Mouse (Mus musculus) R1 (cell line): ENCODE data around the gene Arhgef28.

Experiments
- DNase-seq: peaks from one replicate; pipeline ENCODE4 v3.0.0-alpha.2; 2018; ENCODE audit warnings: low read depth, low spot score

Gene Arhgef28

DNA sequence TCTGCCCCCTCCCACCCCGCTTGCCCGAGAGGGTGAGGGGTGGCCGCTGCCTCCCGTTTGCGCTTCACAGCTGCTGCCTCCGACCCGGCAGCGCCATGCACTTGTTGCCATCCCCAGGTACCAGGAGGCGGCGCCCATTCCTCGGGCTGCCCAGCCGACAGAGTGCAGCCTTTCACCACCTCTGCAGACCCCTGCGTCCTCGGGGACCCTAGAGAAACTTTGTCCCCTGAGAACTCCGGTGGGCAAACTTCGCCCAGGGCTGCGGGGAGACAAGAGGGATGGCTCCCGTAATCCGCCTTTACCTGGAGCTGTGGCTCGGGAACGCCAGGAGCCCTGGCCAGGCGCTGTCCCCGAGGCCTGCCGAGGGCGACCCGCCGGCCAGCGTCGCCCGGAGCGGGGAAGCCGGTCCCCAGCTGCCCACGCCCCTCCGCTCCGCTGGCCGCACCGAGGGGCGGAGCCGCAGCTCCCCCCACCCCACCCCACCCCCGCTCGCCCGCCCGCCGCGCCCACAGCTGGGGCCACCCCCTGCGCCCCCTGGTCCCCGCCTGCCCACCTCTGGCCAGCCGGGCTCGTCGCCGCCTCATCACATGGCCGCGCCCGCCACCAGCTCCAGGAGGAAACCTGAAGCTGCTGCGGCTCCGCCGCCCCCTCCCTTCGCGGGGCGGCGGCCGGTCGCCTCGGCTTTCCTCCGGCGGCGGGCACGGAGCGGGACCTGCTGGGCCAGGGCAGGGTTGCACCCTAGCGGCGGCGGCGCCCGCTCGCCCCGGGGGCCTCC, at the start of gene Arhgef28:
Arhgef28 (minus strand) TSS at position 669 of the 775 bp plus-strand sequence.
- peak; percentile 25 for DNase-seq

DNA sequence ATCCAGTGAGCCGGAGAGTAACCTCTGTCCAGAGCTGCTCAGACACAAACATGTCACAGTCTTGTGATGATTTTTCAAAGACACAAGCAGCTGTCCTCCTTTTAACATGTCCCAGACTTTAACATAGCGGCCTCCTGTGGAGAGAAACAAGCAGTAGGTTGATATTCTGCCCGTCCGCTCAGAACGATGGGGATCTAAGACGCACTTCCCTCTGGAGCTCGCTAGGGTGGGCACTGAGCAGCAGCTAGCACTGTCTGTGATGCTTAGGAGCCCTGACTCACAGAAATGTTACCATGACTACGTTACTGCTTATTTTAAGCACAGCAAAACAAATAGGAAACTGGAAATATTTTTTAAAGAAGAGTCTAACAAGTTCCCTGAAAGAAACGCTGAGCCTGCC, 48.7 kb upstream of the Arhgef28 start:
- DNase-seq, result peak; percentile 79

DNA sequence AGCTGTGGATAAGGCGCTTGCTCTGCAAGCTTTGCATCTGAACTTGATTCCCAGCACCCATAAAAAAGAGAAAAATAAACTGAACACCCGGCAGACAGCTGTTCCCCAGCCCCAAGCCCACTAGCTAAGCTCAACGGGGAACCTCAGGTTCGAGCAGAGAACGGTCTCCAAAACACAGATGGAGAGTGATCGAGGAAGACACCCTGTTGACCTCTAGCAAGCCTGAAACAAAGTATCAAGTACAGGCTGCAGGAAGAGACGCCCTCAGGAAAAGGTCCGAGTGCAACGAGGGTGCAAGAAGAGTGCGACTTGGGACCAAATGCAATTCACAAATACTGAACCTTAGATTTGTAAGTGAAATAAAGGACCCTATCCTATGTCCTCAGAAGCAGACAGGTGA, 43.4 kb upstream of the Arhgef28 start:
- no peak for DNase-seq

DNA sequence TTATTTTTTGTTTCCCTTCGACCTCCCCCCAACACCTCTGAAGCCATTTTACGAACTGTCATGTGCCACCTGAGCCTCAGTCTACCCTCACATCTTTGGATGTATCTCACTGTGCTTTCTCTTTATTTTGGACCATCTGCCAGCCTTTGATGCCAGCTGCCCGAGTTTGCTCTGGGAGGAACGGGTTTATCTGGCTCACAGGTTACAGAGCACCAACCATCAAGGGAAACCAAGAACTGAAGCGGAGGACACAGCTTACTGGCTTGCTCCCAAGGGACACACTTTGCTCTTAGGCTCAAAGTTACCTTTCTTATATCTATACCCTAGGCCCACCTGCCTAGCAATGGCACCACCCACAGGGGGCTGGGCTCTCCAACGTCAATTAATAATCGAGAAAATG, 39.1 kb upstream of the Arhgef28 start:
- no peak for DNase-seq

DNA sequence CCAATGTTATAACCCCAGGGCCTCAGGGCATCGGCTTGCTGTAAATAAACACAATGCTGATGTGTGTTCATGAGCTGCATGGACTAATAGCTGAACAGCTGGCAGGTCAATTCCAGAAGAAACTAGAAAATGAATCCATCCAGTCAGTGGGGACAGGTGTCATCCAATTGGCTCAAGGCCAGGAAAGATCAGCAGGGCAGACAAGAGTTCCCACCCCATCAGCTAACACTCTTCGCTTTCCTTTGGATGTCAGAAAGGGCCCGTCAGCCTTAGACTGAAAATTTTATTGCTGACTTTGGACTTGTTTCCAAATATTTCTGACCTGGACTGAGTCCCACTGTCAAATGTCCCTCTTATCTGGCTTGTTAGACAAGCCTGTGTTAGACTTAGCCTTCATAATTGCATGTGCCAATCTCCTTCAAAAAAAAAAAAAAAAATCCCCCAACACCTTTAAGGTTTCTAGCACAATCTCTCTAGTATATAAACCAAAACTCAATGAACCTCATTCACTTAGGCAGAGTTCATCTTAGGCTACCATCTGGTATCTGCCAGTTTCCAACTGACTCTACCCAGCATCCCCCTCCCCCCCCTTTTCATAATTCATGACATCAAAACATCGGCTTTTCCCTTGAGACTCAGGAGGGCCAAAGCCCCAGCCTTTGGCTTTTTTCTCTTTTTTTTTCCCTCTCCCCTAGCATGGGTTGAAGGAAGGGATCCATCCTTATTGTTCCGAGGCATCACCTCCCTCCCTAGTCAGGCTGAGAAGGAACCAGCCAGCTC, 38.5 kb upstream of the Arhgef28 start:
- no peak for DNase-seq

DNA sequence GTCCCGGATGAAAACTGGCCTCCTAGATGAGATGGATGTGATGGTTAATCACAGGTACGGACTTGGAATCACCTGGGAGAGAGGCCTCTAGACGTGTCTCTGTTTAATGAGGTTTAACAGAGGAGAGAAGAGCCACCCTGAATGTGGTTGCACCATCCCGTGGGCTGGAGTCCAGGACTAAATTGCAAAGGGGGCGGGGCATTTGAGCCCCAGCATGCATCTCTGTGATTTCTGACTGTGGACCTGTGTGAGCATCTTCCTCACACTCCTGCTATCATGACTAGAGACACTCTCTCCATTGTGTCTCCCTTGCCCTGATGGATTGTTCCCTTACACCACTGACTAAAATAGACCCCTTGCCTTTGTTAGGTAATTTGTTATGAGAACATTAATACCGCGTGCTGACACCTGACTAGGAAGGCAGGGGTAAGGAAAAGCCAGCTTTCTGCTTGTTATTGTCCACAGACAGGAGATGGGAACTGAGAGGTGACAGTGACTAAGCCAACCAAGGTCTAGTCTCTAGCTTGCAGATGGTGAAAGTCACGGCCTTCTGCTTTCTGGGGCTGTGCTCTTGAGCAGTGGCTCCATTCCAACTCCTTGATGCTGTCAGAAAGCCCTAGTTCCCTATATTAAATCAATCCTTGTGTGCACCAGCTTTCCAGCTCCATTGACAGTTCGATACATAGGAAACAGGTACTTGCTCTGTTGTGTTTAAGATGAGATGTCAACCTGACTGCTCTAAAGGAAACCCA, 35.5 kb upstream of the Arhgef28 start:
- no peak for DNase-seq

DNA sequence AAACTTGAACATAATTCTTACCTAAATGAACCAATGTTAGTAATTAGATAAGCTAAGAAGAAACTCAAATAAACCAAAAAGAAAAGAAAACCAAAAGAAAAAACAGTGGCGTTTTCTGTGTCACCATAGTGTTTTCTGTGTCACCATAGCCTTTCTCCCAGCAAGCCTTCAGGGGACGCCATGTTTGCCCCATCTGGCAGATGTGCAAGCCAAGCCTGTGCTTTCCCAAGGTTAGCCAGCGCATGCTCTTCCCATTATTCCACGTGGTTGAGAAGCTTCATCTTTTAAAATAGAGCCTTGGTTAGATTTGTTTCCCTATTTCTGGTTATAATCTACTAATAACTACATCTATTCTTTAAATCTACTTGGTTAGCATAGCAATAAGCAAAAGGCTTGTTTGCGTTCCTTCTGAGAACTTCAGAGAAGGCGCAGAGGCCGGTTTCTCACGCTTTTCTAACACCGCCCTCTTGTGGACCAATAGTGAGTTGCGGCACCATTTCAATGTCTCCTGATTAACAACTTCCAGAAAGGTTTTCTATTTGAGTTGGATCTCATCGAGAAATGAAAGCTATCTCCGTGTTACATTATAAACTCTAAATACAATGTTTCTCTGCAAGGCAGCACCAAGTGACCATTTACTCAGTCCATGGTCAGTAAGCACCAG, 33.9 kb upstream of the Arhgef28 start:
- peak; percentile 75 for DNase-seq

DNA sequence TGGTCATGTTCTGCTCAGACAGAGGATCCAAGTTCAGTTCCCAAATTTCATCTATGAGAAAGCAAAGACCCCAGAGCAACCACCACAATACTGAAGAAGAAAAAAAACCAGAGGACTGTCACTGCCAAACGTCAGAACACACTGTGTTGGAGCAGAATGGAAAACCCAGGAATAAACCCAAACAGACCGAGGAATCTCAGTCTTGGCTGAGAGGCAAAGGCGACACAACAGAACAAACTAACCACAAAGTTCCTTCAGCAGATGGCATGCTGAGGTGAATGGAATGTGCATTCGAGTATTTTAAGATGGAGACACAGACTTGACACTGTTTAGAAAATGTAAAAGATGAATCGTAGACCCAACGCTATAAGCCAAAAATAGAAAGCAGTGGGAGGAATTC, 29.2 kb upstream of the Arhgef28 start:
- DNase-seq, result no peak

DNA sequence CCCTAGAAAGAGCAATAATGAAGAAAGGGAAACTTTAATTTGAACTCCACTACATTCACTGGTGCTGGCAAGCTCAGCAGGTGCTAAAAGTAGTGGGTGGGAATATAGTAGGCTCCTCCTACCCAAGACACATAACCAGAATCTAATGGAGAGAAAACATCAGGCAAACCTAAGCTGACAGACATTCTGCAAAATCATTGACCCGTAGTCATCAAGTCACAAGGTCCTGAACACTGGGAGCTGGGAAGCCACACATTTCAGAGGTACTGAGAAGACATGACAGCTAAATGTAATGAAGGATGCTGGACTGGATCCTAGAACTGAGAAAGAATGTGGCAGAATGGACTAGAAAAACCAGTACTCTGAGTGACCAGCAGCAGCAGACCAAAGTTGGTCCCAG, 24.3 kb upstream of the Arhgef28 start:
- no peak for DNase-seq

DNA sequence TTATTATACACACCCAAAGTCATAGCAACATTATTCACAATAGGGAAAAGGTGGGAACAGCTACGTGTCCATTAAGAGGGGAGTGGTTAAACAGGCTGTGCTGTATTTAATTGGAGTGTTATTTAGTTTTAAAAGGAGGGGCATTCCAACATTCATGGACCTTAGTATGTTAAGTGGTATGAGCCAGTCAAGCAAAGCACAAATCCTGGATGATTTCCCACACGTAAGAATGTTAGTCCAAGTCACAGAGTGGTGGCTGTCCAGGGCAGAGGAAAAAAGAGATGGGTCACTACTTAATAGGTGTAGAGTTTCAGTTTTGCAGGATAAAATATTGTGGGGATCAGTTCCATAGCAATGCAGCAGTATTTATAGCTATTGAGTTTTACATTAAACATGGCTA, 20.0 kb upstream of the Arhgef28 start:
- no peak for DNase-seq

DNA sequence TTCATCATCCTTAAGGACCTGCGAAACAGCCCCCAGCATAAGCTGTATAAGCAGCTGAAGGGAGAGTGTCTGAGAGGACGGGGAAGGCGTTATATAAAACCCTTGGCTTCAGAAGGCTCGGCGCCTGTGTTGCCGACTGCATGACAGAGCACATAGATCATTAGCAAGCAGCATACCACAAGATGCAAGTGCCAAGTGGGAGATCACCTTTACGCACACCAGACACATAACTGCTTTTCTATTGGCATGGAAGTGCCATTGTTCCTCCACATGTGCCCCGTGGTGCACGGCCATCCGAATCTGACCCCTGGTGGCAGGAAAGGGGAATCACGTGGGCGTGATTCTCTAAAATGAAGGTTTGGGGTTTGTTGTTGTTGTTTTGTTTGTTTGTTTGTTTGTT, 16.6 kb upstream of the Arhgef28 start:
- DNase-seq, result peak; percentile 67

DNA sequence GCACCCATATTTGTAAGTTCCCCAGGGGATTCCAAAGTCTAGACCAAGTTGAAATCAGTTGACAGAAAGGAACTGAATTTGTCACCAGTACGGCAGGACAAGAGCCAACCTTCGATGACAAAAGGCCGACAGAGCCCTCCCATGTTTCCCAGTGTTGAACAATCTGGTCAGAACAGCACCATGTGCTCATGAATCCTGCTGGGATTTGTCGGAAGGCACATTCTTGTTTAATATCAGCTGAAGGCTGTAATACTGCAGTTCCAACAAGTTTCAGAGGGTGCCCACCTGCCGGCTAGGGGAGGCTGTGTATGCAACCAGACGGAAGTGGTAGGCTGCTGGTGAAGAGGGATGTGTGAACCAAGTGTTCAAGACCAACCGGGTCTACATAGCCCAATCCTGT, 3.9 kb upstream of the Arhgef28 start:
- no peak for DNase-seq

DNA sequence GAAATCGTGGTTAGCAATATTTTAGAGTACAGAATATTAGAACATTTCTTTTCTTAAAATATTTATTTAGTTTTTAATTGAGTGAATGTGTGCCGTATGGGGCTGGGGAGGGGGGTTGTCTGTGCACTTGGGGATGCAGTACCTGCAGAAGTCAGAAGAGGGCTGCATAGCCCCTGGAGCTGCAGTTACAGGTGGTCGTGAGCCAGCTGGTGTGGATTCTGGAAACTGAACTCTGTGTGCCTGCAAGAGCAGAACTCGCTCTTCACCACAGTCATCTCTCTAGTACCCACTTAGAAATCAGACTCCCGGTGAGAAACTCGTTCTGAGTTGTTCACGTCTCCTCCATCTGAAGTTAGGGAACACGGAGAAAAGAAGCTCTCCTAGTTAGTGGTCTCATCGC, 2.6 kb upstream of the Arhgef28 start:
- DNase-seq, result peak; percentile 39

DNA sequence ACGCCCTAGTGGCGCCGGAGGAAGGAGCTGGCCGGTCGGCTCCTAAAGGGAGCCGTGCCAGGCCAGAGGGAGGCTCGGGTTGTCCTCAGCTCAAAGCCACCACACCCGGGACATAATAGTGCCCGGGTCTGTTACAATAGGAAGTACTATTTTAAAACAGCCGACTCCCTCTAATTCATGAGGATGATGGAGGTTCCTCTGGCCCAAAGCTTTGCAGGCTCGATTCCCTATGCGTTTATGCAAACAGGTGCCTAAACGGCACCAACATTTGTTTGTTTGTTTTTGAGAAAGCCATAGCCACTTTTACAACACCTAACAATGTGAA, 269 bp upstream of the Arhgef28 start:
- DNase-seq, result no peak

DNA sequence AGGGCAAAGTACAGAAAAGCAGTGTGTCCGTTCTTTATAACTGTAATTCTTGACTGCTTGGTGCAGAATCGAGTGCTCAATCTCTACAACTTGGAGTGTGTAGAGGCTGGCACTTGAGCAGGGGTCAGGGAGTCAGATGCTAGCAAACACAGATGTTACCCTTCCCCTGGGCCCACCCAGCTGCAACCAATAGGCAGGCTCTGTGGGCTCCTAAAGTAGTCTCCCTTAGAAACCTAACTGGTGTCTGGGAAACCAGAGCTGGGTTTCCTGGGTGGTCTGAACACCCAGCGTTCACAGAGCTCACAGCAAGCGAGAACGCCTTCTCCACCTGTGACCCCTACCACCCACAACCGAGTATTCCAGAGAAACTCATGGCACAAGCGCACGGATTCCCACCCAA, 1.1 kb downstream of the Arhgef28 start:
- DNase-seq, result no peak

DNA sequence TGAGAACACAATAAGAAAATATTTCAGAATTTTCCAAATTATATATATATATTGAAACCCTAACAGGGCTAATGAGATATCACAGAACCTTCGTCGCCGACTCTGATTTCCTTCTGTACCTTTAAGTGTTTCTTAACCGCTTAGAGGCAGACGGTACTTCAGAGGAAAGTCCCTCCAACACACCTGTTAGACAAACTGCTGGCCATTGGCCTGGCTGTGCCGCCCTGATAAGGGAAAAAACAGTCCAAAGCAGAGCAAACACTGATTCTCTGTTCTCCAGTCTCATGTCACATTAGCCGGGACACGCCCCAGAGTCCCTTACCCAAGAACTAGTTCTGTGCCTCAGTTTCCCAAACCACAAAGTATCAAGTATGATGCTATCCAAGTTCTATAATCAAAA, 1.9 kb downstream of the Arhgef28 start:
- DNase-seq, result no peak

DNA sequence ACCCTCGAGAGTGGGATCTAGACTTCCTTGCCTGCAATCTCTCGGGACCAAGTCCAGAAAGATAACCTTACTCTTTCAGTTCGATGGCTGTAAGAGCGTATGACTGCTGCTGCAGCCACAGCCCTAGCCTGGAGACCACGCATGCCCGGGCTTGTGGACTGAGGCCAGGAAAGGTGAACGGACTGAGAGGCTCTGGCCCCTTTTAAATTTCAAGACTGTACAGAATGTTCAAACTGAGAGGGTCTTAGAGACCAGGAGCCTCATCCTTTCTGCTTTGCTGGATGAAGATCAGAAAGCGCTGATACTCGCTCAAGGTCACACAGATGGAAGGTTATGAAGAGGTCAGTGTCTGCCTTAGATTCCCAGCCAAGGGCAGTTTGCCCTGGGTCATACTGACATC, 4.8 kb downstream of the Arhgef28 start:
- no peak for DNase-seq

DNA sequence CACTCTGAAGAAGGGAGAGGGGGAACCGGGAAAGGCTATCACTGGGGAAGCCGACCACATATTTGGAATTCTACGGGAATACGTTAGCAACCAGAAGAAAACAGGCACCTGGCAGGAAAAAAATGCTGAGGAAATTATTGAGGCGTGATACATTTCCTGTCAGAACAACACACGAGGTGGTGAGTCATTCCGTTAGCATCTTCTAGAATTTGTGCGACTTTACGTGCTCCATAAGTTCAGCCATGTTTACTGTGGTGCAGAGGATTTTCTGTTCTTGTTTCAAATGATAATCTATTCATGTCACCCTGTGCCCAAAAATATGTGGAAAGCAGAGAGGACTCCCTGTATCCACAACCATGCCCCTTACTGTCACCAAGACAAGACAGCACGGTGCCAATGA, 13.6 kb downstream of the Arhgef28 start:
- peak; percentile 49 for DNase-seq

DNA sequence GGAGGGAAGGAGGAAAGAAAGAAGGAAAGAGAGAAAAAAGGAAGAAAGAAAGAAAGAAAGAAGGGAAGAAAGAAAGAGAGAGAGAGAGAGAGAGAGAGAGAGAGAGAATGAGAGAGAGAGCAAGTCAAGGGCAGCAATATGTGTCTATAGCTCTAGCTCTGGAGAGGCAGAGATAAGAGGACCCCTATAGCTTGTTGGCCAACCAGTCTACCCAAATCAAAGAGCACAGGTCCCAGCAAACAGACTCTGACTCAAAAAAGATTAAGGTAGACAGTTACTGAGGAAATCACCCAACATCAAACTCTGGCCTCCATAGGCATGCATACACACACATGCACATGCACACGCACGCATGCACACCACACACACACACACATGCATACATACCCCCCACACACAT, 17.7 kb downstream of the Arhgef28 start:
- DNase-seq, result no peak

DNA sequence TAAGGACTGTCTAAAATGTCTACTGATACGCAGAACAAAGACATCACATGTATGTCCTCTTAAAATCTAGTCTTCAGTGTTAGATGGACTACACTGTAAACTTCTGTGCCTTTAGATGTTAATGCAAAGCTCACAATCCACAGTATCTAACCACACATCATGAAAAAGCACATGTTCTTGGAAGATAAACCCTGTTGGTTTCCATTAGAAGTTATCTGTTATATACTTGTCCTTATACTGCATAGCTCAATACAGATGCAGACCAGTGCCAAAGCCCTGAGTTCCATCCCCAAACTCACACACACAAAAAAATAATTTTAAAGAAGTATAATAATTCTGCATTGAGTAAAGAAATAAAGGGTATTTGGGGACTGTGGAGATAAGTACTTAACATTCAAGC, 18.3 kb downstream of the Arhgef28 start:
- no peak for DNase-seq

DNA sequence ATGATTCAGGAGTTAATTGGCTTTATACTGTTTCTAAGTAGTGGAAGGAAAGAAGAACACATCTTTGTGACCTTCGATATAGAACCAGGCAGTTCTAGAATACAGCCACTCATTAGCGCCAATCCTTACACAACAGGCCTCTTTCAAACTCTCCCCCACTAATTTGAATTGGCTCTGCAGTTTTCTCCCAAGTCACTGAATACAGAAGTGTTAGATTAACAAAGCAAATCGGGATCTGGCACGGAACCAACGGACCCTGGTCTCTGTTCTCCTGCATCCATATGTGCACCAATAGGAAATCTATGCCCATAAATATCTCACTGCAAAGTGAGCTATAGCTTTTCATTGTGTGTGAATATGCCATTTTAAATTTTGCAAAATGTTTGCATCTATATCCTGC, 20.1 kb downstream of the Arhgef28 start:
- DNase-seq, result no peak

DNA sequence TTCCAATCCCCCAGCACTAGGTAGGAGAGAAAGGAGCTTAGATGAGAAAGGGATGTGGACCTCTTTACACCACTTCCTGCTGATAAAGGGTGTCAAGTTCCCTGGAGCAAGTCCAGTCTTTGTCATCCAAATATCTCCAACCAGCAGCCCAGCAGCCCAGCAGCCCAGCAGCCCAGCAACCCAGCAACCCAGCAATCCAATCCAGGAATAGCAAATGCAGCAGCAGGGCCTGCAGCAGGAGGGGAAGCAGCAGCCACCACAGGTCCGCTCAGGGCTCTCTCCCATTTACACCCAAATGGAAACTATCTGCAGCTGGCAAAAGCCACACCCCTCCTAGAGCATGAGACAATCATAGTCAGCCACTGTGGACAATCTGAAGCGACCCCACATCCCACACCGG, 21.6 kb downstream of the Arhgef28 start:
- DNase-seq, result peak; percentile 38
